Mouse (Mus musculus) Patski (cell line): ENCODE data around the gene Cntd1. TPM values are rescaled to one million over a fixed set of nuclear protein-coding genes. Genes with fewer than 3 reads are reported as not detected.
"Not testable (repeated sequence)": the region's sequence is repeated elsewhere in the genome, so short reads cannot be mapped to it uniquely, and the experiment has no call there.

ENCODE experiments used
- ATAC-seq: fragments of 100-300 bp; one replicate; pipeline ENCODE4 v1.8.0; 2021
- CTCF ChIA-PET: fragments of 350-600 bp; sonication (Branson Sonifier 250); formaldehyde crosslinking; loops from one replicate; lab custom pipeline; 2022; ENCODE audit warnings: inconsistent platforms; lab: Charles Lee
- POLR2A ChIA-PET: fragments of 350-600 bp; sonication (Branson Sonifier 250); formaldehyde crosslinking; loops from one replicate; lab custom pipeline; 2022; ENCODE audit warnings: antibody characterized with exemption, inconsistent platforms; lab: Charles Lee
- DNase-seq: peaks from one replicate; pipeline ENCODE4 v3.0.0-alpha.2; 2011; ENCODE audit warnings: low read depth, low spot score
- H3K27me3 ChIP-seq: fragments of 371-371 bp; one replicate; pipeline ENCODE4 v1.5.1; 2021
- CTCF ChIP-seq: fragments of 100-300 bp; IDR thresholded peaks from one replicate; pipeline ENCODE4 v1.5.1; 2021
- in situ Hi-C: fragments of 300-500 bp; cut with MboI; formaldehyde crosslinking; loops from 3 replicates; pipeline ENCODE4 v1.11.1; 2018; ENCODE audit warnings: low pct_unique_long_range_greater_than_20kb, mixed read lengths
- polyA plus RNA-seq: library from polyadenylated mRNA; unstranded; gene quantifications from one replicate; pipeline ENCODE4 v1.2.3, GENCODE M21; 2021

Gene Cntd1
- polyA plus RNA-seq, 1 experiment from 2014 or later: 1.0 TPM

DNA sequence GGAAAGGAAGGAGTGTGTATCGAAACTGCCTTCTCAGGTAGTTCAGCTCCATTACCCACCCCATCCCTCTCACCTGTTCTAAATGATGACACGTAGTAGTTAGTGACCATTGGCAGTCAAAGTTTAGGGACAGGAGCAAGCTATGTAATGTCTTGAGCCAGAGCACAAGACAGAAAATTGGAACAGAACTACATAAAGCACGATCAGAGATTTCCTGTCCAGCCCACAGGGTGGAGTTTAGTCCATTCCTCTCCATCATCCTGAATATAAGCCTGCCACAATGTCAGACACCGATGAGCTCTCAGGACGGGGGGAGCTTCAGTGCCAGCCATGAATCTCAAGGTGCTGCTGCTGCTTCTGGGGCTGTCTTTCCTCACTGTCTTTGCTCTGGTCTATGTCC, 46.0 kb downstream of the Cntd1 start, which contains the start of gene Aoc2:
Gene Aoc2 (plus strand): TSS at position 301 of the 400 bp plus-strand sequence.
- ATAC-seq (no peak), DNase-seq (no peak)
- in situ Hi-C loops: loop anchor here (5.0 kb wide), 1 partner anchor 73 kb away; no protein-coding TSS in a partner anchor
- no peaks in the 10 kb centered on the region for H3K27me3 ChIP-seq
- no peak for TF ChIP-seq CTCF
- CTCF ChIA-PET: interaction anchor here (1.3 to 3.1 kb wide), 3 partner anchors 29 to 71 kb away, joined by 3 to 35 read pairs (median 4); no protein-coding TSS in a partner anchor
- POLR2A ChIA-PET: interaction anchor here (0.8 to 1.2 kb wide), 2 partner anchors 8 to 73 kb away, joined by 3 read pairs; no protein-coding TSS in a partner anchor

DNA sequence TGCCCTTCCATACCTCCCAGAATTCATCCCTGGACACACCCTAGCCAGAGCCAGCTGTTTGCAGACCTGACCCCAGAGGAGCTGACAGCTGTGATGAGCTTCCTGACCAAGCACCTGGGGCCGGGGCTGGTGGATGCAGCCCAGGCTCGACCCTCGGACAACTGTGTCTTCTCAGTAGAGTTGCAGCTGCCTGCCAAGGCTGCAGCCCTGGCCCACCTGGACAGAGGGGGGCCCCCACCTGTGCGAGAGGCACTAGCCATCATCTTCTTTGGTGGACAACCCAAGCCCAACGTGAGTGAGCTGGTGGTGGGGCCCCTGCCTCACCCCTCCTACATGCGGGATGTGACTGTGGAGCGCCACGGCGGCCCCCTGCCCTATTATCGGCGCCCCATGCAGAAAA, 46.4 kb downstream of the Cntd1 start:
- ATAC-seq, in situ Hi-C loops, H3K27me3 ChIP-seq, DNase-seq: not testable (repeated sequence)
- CTCF ChIA-PET: interaction anchor here (1.3 to 3.1 kb wide), 2 partner anchors 64 to 70 kb away, joined by 3 to 35 read pairs; no protein-coding TSS in a partner anchor
- POLR2A ChIA-PET: interaction anchor here (1.1 to 1.2 kb wide), 2 partner anchors 8 to 21 kb away, joined by 3 read pairs; no protein-coding TSS in a partner anchor

DNA sequence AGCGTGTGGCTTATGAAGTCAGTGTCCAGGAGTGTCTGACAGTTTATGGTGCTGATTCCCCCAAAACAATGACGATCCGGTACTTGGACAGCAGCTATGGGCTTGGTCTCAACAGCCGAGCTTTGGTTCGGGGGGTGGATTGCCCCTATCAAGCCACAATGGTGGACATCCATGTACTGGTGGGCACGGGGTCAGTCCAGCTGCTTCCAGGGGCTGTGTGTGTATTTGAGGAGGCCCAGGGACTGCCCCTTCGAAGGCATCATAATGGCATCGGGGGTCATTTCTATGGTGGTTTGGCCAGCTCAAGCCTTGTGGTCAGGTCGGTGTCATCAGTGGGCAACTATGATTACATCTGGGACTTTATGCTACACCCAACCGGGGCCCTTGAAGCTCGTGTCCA, 47.3 kb downstream of the Cntd1 start:
- ATAC-seq: no peak
- no peak for DNase-seq
- ChIA-PET CTCF (interaction anchor here (1.1 to 3.1 kb wide), 2 partner anchors 69 kb away, joined by 4 to 35 read pairs; no protein-coding TSS in a partner anchor), POLR2A (interaction anchor here (0.9 to 1.1 kb wide), 2 partner anchors 12 to 20 kb away, joined by 3 read pairs; no protein-coding TSS in a partner anchor)
- TF ChIP-seq CTCF: no peak
- H3K27me3 ChIP-seq: no peaks in the 10 kb centered on the region
- in situ Hi-C loops: no loop called here

DNA sequence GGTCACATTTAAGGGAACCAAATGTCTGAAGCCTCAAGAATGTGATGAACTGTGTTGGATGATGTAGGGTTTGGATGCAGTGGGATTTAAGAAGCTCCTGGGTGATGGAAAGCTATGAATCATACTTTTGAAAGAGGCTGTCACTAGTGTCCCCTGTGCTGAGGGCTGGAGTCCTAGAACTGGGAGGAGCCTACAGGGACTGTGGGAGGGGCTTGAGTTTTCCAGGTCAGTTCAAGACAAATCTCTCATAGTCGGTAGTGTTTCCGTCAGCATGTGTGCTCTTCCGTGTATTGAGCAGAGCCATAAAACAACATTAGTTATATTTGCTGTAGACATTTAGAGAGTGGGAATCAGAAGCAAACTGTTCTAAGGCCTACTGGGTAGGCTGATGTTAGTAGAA, 48.5 kb downstream of the Cntd1 start:
- H3K27me3 ChIP-seq: no peaks in the 10 kb centered on the region
- ATAC-seq: no peak
- no peak for DNase-seq
- POLR2A ChIA-PET: interaction anchor here (1.1 kb wide), 1 partner anchor 68 kb away, joined by 3 read pairs; no protein-coding TSS in a partner anchor
- in situ Hi-C loops: no loop called here
- CTCF ChIA-PET: interaction anchor here (1.1 kb wide), 1 partner anchor 68 kb away, joined by 4 read pairs; no protein-coding TSS in a partner anchor
- TF ChIP-seq CTCF: no peak

DNA sequence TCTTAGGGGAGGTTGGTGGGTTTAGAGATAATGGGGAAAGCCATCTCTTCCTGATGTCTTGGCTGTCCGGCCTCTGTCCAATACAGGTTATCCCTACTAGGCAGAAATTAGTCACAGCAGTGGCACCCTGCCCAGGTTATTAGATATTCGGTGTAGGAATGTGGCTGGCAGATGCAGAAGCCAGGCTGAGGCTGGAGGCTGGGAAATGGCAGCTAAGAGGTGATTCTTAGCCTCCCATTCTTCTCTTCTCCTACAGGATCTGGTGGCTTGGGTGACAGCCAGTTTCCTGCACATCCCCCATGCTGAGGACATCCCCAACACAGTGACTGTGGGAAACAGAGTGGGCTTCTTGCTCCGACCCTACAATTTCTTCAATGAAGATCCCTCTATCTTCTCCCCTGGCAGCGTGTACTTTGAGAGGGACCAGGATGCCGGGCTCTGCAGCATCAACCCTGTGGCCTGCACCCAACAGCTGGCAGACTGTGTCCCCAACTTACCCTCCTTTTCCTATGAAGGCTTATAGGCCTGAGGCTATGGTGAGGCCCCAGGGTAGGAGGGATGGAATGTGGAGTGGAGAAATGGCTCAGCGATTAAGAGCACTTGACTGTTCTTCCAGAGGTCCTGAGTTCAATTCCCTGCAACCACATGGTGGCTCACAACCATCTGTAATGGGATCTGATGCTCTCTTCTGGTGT, 50.3 kb downstream of the Cntd1 start:
- in situ Hi-C loops: no loop called here
- CTCF ChIA-PET: no interaction called here
- H3K27me3 ChIP-seq: no peaks in the 10 kb centered on the region
- POLR2A ChIA-PET: no interaction called here
- peak; percentile 37 for ATAC-seq
- DNase-seq: peak; percentile 31
- TF ChIP-seq CTCF: no peak

- POLR2A ChIA-PET: no interaction called here
- no peak for ATAC-seq
- H3K27me3 ChIP-seq: no peaks in the 10 kb centered on the region
- no peak for DNase-seq
- in situ Hi-C loops: no loop called here
- TF ChIP-seq CTCF: no peak
- CTCF ChIA-PET: no interaction called here
These were observed 51.6 kb downstream of the Cntd1 start, which contains the start of gene Aoc3 for GRCm38 (mm10) chr11:101330371-101330924. Gene Aoc3 (plus strand): TSS chr11:101330605.

GRCm38 (mm10) chr11:101330961-101331360, 52.1 kb downstream of the Cntd1 start:
- ATAC-seq, H3K27me3 ChIP-seq, DNase-seq, in situ Hi-C loops, CTCF ChIA-PET, POLR2A ChIA-PET: not testable (repeated sequence)

- in situ Hi-C loops: no loop called here
- CTCF ChIA-PET: no interaction called here
- no peaks in the 10 kb centered on the region for H3K27me3 ChIP-seq
- ATAC-seq (no peak), DNase-seq (no peak)
- TF ChIP-seq CTCF: no peak
- POLR2A ChIA-PET: no interaction called here
These were observed 53.7 kb downstream of the Cntd1 start for GRCm38 (mm10) chr11:101332537-101332936.

GRCm38 (mm10) chr11:101334023-101334422, 55.2 kb downstream of the Cntd1 start:
- TF ChIP-seq CTCF: no peak
- in situ Hi-C loops: no loop called here
- CTCF ChIA-PET: interaction anchor here (1.1 kb wide), 1 partner anchor 16 kb away, joined by 3 read pairs; no protein-coding TSS in a partner anchor
- no peak for ATAC-seq
- no peak for DNase-seq
- no peaks in the 10 kb centered on the region for H3K27me3 ChIP-seq
- POLR2A ChIA-PET: no interaction called here

DNA sequence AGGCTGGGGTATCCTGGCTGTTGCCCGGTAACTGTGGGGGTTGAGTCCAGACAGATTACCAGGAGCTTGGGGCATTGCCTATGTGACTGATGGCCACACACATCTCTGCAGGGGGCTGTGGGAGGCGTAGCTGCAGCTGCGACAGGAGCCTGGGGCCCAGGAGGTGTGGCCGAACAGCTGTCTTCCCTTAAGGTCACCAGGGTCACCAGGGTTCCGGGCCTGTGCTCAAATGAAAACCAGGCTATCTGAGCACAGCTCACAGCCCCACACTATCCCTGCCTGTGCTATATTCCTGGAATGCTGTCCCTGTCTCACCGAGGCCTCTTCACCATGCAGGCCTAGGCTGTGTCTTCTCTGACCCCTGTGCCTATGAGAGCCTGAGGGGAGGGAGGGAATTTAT, 55.7 kb downstream of the Cntd1 start:
- ATAC-seq (no peak), DNase-seq (no peak)
- TF ChIP-seq CTCF: no peak
- POLR2A ChIA-PET: no interaction called here
- CTCF ChIA-PET: interaction anchor here (1.1 kb wide), 1 partner anchor 16 kb away, joined by 3 read pairs; no protein-coding TSS in a partner anchor
- no peaks in the 10 kb centered on the region for H3K27me3 ChIP-seq
- in situ Hi-C loops: no loop called here
